Mouse (Mus musculus): Measurements from ENCODE around the gene Cs. TPM values are rescaled to one million over a fixed set of nuclear protein-coding genes. Genes with fewer than 3 reads are reported as not detected.

Cs gene
- polyA plus RNA-seq, 1 experiment from 2014 or later = 334 TPM

DNA sequence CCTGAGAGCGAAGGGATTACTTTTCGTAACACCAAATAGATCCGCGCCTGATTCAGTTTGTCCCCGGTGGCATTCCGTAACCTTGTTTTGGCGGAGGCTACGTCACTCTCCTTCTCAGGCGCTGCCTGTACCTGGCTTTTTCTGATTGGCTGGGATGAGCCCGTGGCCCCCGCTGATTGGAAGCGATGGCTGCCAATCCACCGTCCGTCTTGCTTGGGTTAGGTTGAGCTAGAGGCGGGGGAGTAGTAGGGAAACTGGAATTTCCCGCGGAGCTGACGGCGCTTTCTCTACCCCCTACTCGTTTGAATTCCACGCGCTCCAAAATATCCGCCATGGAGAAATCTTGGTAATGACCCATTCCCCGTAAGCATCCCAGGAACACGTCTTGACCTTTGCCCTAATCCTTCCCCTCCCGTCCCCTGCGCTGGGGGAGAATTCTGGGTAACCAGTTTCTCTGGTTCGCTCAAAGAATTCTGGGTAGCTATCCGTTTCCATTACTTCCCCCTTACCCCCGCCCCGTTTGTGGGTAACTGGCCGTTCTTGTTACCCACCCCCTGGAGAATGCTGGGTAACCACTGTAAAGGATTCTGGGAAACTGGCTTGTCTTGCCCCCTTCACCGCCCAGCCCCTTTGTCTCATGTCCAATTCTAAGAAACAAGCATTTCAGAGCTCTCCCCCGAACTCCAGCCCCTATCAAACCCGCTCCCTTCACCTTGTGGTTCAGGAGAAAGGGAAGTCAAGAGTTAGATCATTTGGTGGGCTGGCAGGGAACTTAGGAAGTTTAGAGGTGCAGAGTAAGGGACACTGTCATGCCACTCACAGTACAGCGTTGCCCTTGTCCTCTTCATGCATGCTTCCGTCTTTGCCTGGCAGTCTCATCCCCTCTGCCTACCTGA, 34.2 kb upstream of the Cs start, which contains the start of gene Pan2:
Pan2 (plus strand) TSS at position 210 of the 896 bp plus-strand sequence.
- H3K9ac ChIP-seq (ENCODE audit: low read depth, low read length) = peak within 1 kb of the TSS; percentile 89
- peak within 1 kb of the TSS; percentile 73 for H3K4me3 ChIP-seq (ENCODE audit: low read length)
- WGBS = under 1% methylated on average over 37 of the region's 37 CpGs

GRCm38 (mm10) chr10:128309654-128310053, 27.9 kb upstream of the Cs start:
- 89% methylated on average over 7 of the region's 7 CpGs for WGBS
- no peak overlapping the region; the same call in 1 of the 2 replicates for H3K27ac ChIP-seq (ENCODE audit: low read length)
- no peak overlapping the region for H3K4me3 ChIP-seq (ENCODE audit: low read length)
- H3K4me1 ChIP-seq (ENCODE audit: control insufficient read depth, insufficient read depth, low read length) = no peaks in the 10 kb centered on the region
- H3K27me3 ChIP-seq (replicated peaks; ENCODE audit: control insufficient read depth, insufficient read depth, low read length) = no peaks in the 10 kb centered on the region
- no peaks in the 10 kb centered on the region for H3K9me3 ChIP-seq (ENCODE audit: control insufficient read depth, low read length)
- no peak for ATAC-seq
- H3K36me3 ChIP-seq (ENCODE audit: control insufficient read depth, insufficient read depth, low read length) = peaks cover 16% of the 10 kb centered on the region
- no peak overlapping the region for H3K4me2 ChIP-seq (ENCODE audit: low read depth, low read length)
- no peak overlapping the region for H3K9ac ChIP-seq (ENCODE audit: low read depth, low read length)

More for the DNA sequence above, 34.2 kb upstream of the Cs start, which contains the start of gene Pan2:
- H3K36me3 ChIP-seq (ENCODE audit: control insufficient read depth, insufficient read depth, low read length) = 0 out of 2 replicates have a peak, but pooled peaks cover 4% of the 10 kb centered on the region
- H3K4me1 ChIP-seq (ENCODE audit: control insufficient read depth, insufficient read depth, low read length) = peaks cover 10% of the 10 kb centered on the region
- H3K27ac ChIP-seq (ENCODE audit: low read length) = peak within 1 kb of the TSS; percentile 96
- H3K9me3 ChIP-seq (ENCODE audit: control insufficient read depth, low read length) = no peaks in the 10 kb centered on the region
- peak within 1 kb of the TSS; percentile 96 for H3K4me2 ChIP-seq (ENCODE audit: low read depth, low read length)
- peak; percentile 99 for ATAC-seq
- no peaks in the 10 kb centered on the region for H3K27me3 ChIP-seq (replicated peaks; ENCODE audit: control insufficient read depth, insufficient read depth, low read length)

- H3K36me3 ChIP-seq (ENCODE audit: control insufficient read depth, insufficient read depth, low read length) = peaks cover 16% of the 10 kb centered on the region
- peak; percentile 48; the same call in 1 of the 2 replicates for ATAC-seq
Measured at GRCm38 (mm10) chr10:128310177-128310576, 27.4 kb upstream of the Cs start.

GRCm38 (mm10) chr10:128310902-128311301, 26.6 kb upstream of the Cs start:
- ATAC-seq = no peak
- H3K9me3 ChIP-seq (ENCODE audit: control insufficient read depth, low read length) = no peaks in the 10 kb centered on the region
- H3K27ac ChIP-seq (ENCODE audit: low read length) = no peak overlapping the region
- H3K4me3 ChIP-seq (ENCODE audit: low read length) = no peak overlapping the region
- H3K9ac ChIP-seq (ENCODE audit: low read depth, low read length) = no peak overlapping the region
- no peak overlapping the region for H3K4me2 ChIP-seq (ENCODE audit: low read depth, low read length)
- no peaks in the 10 kb centered on the region for H3K27me3 ChIP-seq (replicated peaks; ENCODE audit: control insufficient read depth, insufficient read depth, low read length)
- H3K36me3 ChIP-seq (ENCODE audit: control insufficient read depth, insufficient read depth, low read length) = peaks cover 16% of the 10 kb centered on the region
- WGBS = 78% methylated on average over 4 of the region's 4 CpGs
- H3K4me1 ChIP-seq (ENCODE audit: control insufficient read depth, insufficient read depth, low read length) = no peaks in the 10 kb centered on the region

More at GRCm38 (mm10) chr10:128310177-128310576, 27.4 kb upstream of the Cs start:
- Histone ChIP-seq H3K4me2 (ENCODE audit: low read depth, low read length) (no peak overlapping the region), H3K4me3 (ENCODE audit: low read length) (no peak overlapping the region), H3K9ac (ENCODE audit: low read depth, low read length) (0 out of 2 replicates have a peak overlapping the region, but pooled peaks have one; percentile 13), H3K27me3 (replicated peaks; ENCODE audit: control insufficient read depth, insufficient read depth, low read length) (no peaks in the 10 kb centered on the region), H3K9me3 (ENCODE audit: control insufficient read depth, low read length) (no peaks in the 10 kb centered on the region), H3K4me1 (ENCODE audit: control insufficient read depth, insufficient read depth, low read length) (no peaks in the 10 kb centered on the region), H3K27ac (ENCODE audit: low read length) (no peak overlapping the region; the same call in 1 of the 2 replicates)
- 55% methylated on average over 11 of the region's 11 CpGs for WGBS

DNA sequence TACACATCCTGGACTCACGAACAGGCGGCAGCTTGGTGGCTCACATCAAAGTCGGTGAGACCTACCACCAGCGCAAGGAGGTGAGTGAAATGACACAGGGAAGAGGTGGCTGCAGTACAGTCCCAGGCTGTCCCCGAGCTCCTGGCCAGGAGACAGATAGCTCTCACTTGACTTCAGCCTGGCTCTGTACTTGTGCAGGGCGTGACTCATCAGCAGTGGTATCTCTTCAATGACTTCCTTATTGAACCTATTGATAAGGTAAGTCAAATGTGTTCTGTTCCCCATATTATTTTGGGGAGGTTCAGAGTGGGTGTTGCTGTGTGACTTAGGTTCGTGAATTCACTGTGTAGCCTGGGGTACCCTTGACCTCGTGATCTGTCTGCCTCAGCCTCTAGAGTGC, 22.0 kb upstream of the Cs start:
- WGBS = 84% methylated on average over 8 of the region's 8 CpGs
- Histone ChIP-seq H3K36me3 (ENCODE audit: control insufficient read depth, insufficient read depth, low read length) (peaks cover 22% of the 10 kb centered on the region), H3K27ac (ENCODE audit: low read length) (no peak overlapping the region)

DNA sequence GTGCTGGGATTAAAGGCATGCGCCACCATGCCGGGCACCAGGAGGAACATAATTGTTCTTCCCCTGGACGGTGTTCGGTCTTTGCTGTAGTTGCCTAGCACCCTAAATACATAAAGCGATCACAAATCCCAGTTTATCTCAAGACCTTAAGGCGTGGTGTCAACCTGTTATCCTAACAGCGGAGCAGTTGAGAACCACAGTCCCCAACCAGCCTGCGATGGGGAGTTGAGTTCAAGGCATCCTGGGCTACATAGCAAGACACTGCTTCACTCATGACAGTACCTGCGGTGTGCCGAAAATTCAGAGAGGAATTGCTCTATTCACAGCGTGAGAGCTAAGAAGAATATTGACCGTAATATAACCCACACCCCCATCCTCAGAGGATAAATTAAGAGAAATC, 15.9 kb upstream of the Cs start:
- WGBS = 50% methylated on average over 12 of the region's 12 CpGs
- H3K36me3 ChIP-seq (ENCODE audit: control insufficient read depth, insufficient read depth, low read length) = peaks cover 16% of the 10 kb centered on the region
- peak; percentile 11; the same call in 1 of the 2 replicates for ATAC-seq
- peak overlapping the region; percentile 58 for H3K9ac ChIP-seq (ENCODE audit: low read depth, low read length)
- H3K27ac ChIP-seq (ENCODE audit: low read length) = no peak overlapping the region
- peaks cover 14% of the 10 kb centered on the region for H3K4me1 ChIP-seq (ENCODE audit: control insufficient read depth, insufficient read depth, low read length)
- H3K27me3 ChIP-seq (replicated peaks; ENCODE audit: control insufficient read depth, insufficient read depth, low read length) = no peaks in the 10 kb centered on the region
- no peaks in the 10 kb centered on the region for H3K9me3 ChIP-seq (ENCODE audit: control insufficient read depth, low read length)
- peak overlapping the region; percentile 64 for H3K4me3 ChIP-seq (ENCODE audit: low read length)
- peak overlapping the region; percentile 61 for H3K4me2 ChIP-seq (ENCODE audit: low read depth, low read length)

More for the DNA sequence above, 22.0 kb upstream of the Cs start:
- H3K4me2 ChIP-seq (ENCODE audit: low read depth, low read length) = no peak overlapping the region
- no peaks in the 10 kb centered on the region for H3K4me1 ChIP-seq (ENCODE audit: control insufficient read depth, insufficient read depth, low read length)
- H3K9ac ChIP-seq (ENCODE audit: low read depth, low read length) = no peak overlapping the region
- no peaks in the 10 kb centered on the region for H3K9me3 ChIP-seq (ENCODE audit: control insufficient read depth, low read length)
- H3K27me3 ChIP-seq (replicated peaks; ENCODE audit: control insufficient read depth, insufficient read depth, low read length) = no peaks in the 10 kb centered on the region
- no peak overlapping the region for H3K4me3 ChIP-seq (ENCODE audit: low read length)
- ATAC-seq = 0 out of 2 replicates have a peak, but pooled peaks have one; percentile 29

GRCm38 (mm10) chr10:128322141-128323108, 15.1 kb upstream of the Cs start, which contains the start of gene Cnpy2:
Gene Cnpy2, plus strand, starts transcription at chr10:128322459.
- H3K4me2 ChIP-seq (ENCODE audit: low read depth, low read length) = peak within 1 kb of the TSS; percentile 61
- WGBS = under 1% methylated on average over 40 of the region's 40 CpGs
- peaks cover 22% of the 10 kb centered on the region for H3K36me3 ChIP-seq (ENCODE audit: control insufficient read depth, insufficient read depth, low read length)
- peak; percentile 94 for ATAC-seq
- H3K4me1 ChIP-seq (ENCODE audit: control insufficient read depth, insufficient read depth, low read length) = peaks cover 14% of the 10 kb centered on the region
- H3K9ac ChIP-seq (ENCODE audit: low read depth, low read length) = peak within 1 kb of the TSS; percentile 88
- peak within 1 kb of the TSS; percentile 64 for H3K4me3 ChIP-seq (ENCODE audit: low read length)
- H3K27me3 ChIP-seq (replicated peaks; ENCODE audit: control insufficient read depth, insufficient read depth, low read length) = no peaks in the 10 kb centered on the region
- peak within 1 kb of the TSS; percentile 84 for H3K27ac ChIP-seq (ENCODE audit: low read length)
- no peaks in the 10 kb centered on the region for H3K9me3 ChIP-seq (ENCODE audit: control insufficient read depth, low read length)

DNA sequence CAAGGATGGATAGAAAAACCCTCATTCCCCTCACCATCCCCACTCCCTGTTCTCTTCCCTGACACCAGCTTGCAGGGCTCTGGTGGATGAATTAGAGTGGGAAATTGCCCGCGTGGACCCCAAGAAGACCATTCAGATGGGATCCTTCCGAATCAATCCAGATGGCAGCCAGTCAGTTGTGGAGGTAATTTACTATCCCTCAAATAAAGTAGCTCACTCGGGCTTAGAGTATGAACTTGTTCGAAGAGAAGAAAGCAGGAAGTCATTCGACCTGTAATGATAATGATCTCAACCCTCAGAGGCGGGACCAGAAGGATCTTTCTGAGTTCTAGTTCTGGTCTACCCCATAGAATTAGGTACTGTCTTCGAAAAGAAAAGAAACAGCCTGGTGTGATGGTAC, 14.0 kb upstream of the Cs start:
- H3K36me3 ChIP-seq (ENCODE audit: control insufficient read depth, insufficient read depth, low read length) = peaks cover 20% of the 10 kb centered on the region
- WGBS = 62% methylated on average over 8 of the region's 8 CpGs
- ATAC-seq = no peak

More for the DNA sequence above, 14.0 kb upstream of the Cs start:
- H3K4me3 ChIP-seq (ENCODE audit: low read length) = peak overlapping the region; percentile 64
- no peaks in the 10 kb centered on the region for H3K9me3 ChIP-seq (ENCODE audit: control insufficient read depth, low read length)
- H3K9ac ChIP-seq (ENCODE audit: low read depth, low read length) = peak overlapping the region; percentile 88
- H3K27me3 ChIP-seq (replicated peaks; ENCODE audit: control insufficient read depth, insufficient read depth, low read length) = no peaks in the 10 kb centered on the region
- H3K27ac ChIP-seq (ENCODE audit: low read length) = peak overlapping the region; percentile 84
- H3K4me2 ChIP-seq (ENCODE audit: low read depth, low read length) = peak overlapping the region; percentile 61
- peaks cover 14% of the 10 kb centered on the region for H3K4me1 ChIP-seq (ENCODE audit: control insufficient read depth, insufficient read depth, low read length)
